Mouse (Mus musculus) embryonic facial prominence, embryonic 13.5 days (tissue): Measurements from ENCODE around the gene Hdac10. TPM values are rescaled to one million over a fixed set of nuclear protein-coding genes. Genes with fewer than 3 reads are reported as not detected.

ENCODE experiments used
- ATAC-seq: fragments of 200-750 bp; cut with Nextera tagmentation; 2 replicates; pipeline ENCODE4 v1.8.0; 2017; ENCODE audit warnings: low read depth; ENCODE audit not compliant: insufficient number of reproducible peaks, insufficient read depth, low FRiP score, low TSS enrichment
- H3K27ac ChIP-seq: fragments of 300-500 bp; sonication (generic); 2 replicates; pipeline ENCODE4 v1.5.1; 2015; ENCODE audit warnings: moderate library complexity, mild to moderate bottlenecking, inconsistent platforms
- H3K27me3 ChIP-seq: fragments of 300-500 bp; sonication (generic); 2 replicates; pipeline ENCODE4 v1.6.1; 2015; ENCODE audit warnings: mild to moderate bottlenecking, inconsistent platforms
- H3K36me3 ChIP-seq: fragments of 300-500 bp; sonication (generic); 2 replicates; pipeline ENCODE4 v1.6.1; 2015; ENCODE audit warnings: mild to moderate bottlenecking, inconsistent platforms
- H3K4me1 ChIP-seq: fragments of 300-500 bp; sonication (generic); 2 replicates; pipeline ENCODE4 v1.6.1; 2015; ENCODE audit warnings: inconsistent platforms
- H3K4me2 ChIP-seq: fragments of 300-500 bp; sonication (generic); 2 replicates; pipeline ENCODE4 v1.6.1; 2015; ENCODE audit warnings: moderate library complexity, mild to moderate bottlenecking, inconsistent platforms
- H3K4me3 ChIP-seq: fragments of 300-500 bp; sonication (generic); 2 replicates; pipeline ENCODE4 v1.5.1; 2015; ENCODE audit warnings: mild to moderate bottlenecking, inconsistent platforms
- H3K9ac ChIP-seq: fragments of 300-500 bp; sonication (generic); 2 replicates; pipeline ENCODE4 v1.6.1; 2015; ENCODE audit warnings: mild to moderate bottlenecking, inconsistent platforms
- H3K9me3 ChIP-seq: fragments of 300-500 bp; sonication (generic); 2 replicates; pipeline ENCODE4 v1.6.1; 2016; ENCODE audit warnings: inconsistent platforms
- WGBS: fragments of 180-500 bp; shearing (Covaris S2); methylation state at CpG from one replicate; pipeline ENCODE4 v1.1.7; 2015; ENCODE audit warnings: mixed read lengths; 5-methylcytosine and 5-hydroxymethylcytosine counted together
- polyA plus RNA-seq: library from polyadenylated mRNA; unstranded; fragments of >200 nt; fragmentation: Nextera tagmentation; extraction: Ambion mirVana; gene quantifications from 2 replicates; pipeline ENCODE4 v1.2.1, GENCODE M21; 2015

Gene Hdac10
- polyA plus RNA-seq, 1 experiment from 2014 or later, result 19.6 TPM

DNA sequence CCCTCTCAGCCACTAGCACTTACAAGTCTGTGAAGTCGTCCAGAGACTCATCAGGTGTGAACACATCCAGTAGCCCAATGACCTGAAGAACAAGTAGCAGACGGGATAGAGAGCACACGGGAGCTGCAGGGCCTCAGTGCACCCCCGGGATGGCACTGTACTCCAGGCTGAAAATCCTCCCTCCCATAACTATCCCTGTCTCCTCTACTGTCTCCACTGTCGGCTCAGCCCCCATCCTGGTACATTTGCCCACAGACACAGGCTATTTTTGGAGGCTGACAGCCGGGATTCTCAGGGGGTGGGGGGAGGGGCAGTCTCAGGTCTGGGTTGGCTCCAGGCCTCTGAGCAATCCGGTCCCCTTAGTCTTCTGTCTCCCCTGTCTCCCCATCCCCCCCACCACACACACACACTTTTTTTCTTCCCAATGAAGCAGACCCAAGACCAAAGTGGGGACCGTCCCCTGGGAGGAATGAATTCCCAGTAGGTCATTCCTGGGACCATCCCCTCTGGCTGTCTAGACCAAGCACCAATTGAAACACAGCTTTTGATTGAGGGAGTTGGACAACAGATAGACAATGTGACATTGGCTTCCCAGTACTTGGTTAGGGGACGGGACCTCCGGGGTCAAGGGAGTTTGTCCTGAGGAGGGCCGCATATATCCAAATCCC lies 9.0 kb upstream of the Hdac10 start:
- H3K4me2 ChIP-seq, result no peak overlapping the region
- 65% methylated on average over 11 of the region's 11 CpGs for WGBS
- peaks cover 21% of the 10 kb centered on the region for H3K4me1 ChIP-seq
- ATAC-seq, result no peak
- H3K27me3 ChIP-seq, result peaks cover 49% of the 10 kb centered on the region
- no peak overlapping the region for H3K9ac ChIP-seq
- H3K27ac ChIP-seq, result no peak overlapping the region
- no peak overlapping the region for H3K4me3 ChIP-seq
- H3K9me3 ChIP-seq, result no peaks in the 10 kb centered on the region
- H3K36me3 ChIP-seq, result no peaks in the 10 kb centered on the region

DNA sequence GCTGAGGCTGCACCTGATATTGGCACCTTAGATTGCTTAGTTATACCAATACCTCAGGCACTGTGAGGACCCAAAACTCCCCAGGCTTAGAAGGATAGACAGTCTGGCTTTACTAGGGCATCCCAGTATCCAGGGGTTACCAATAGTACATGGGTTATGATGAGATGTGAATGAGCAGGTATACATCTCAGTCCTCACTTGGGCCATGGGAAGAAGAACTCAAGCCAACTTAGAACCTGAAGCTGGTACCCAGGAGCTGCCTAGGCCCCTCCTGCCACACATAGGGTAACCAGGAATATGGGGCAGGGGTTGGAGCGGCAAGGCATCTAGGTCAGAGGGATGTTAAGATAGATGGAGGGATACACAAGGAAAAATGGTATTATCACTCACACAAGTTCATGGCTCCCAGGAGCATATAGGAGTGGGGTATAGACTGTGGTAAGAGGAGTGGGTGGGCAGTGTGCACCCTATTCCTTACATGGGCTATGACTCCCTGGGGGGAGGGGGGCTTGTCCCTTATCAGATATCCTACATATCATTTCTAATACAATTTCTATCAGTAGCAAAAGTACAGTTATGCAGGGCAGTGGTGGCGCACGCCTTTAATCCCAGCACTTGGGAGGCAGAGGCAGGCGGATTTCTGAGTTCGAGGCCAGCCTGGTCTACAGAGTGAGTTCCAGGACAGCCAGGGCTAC lies 8.1 kb upstream of the Hdac10 start:
- no peak overlapping the region for H3K4me3 ChIP-seq
- H3K4me2 ChIP-seq, result no peak overlapping the region
- ATAC-seq, result no peak
- no peaks in the 10 kb centered on the region for H3K9me3 ChIP-seq
- 96% methylated on average over 5 of the region's 5 CpGs for WGBS
- no peak overlapping the region for H3K27ac ChIP-seq
- no peaks in the 10 kb centered on the region for H3K36me3 ChIP-seq
- no peak overlapping the region for H3K9ac ChIP-seq
- H3K4me1 ChIP-seq, result peaks cover 21% of the 10 kb centered on the region
- H3K27me3 ChIP-seq, result peaks cover 40% of the 10 kb centered on the region

DNA sequence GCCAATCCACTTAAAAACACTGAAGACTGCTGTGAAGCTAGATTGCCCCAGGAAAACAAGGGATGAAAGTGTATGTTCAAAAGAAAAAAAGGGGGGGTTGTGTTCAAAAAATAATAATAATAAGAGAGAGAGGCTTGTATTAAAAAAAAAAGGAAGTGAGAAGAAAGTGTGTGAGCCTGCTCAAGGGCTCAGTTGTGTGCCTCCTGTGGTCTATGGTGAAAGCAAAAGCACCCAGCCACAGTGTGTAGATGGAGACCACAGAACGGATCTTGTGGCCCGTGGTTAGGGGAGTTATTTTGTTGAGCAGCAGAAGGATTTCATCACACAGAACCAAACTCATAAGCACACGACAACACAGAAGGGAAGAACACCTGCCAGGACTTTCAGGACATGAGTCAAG lies 2.8 kb upstream of the Hdac10 start:
- WGBS, result 86% methylated on average over 3 of the region's 3 CpGs
- ATAC-seq, result no peak
- Histone ChIP-seq H3K27me3 (no peaks in the 10 kb centered on the region), H3K4me3 (no peak overlapping the region), H3K9me3 (no peaks in the 10 kb centered on the region), H3K9ac (no peak overlapping the region), H3K4me2 (no peak overlapping the region), H3K27ac (no peak overlapping the region), H3K36me3 (no peaks in the 10 kb centered on the region), H3K4me1 (peaks cover 18% of the 10 kb centered on the region)

DNA sequence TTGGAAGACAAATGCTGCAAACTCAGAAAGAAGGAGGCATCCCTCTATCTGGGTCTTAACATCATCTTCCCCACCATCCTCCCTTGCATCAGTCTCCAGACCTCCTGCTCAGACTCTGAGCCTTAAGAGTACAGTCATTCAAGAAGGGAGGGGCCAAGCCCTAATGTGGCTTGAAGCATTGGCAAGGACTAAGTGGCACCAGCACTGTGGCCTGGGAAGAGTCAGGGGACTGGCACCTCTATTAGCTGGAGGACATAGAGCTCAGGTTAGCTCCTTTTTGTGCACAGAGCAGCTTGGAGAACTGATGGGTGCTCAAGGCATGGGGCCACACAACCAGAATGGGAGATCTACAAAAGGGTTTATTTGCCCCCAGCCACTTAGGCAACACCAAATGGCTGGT lies 1.7 kb upstream of the Hdac10 start:
- H3K9me3 ChIP-seq, result no peaks in the 10 kb centered on the region
- no peak overlapping the region for H3K27ac ChIP-seq
- ATAC-seq, result no peak
- H3K4me2 ChIP-seq, result no peak overlapping the region
- no peak overlapping the region for H3K9ac ChIP-seq
- no peak overlapping the region for H3K4me3 ChIP-seq
- peaks cover 18% of the 10 kb centered on the region for H3K4me1 ChIP-seq
- H3K27me3 ChIP-seq, result no peaks in the 10 kb centered on the region
- peaks cover 7% of the 10 kb centered on the region; the same call in 1 of the 2 replicates for H3K36me3 ChIP-seq

DNA sequence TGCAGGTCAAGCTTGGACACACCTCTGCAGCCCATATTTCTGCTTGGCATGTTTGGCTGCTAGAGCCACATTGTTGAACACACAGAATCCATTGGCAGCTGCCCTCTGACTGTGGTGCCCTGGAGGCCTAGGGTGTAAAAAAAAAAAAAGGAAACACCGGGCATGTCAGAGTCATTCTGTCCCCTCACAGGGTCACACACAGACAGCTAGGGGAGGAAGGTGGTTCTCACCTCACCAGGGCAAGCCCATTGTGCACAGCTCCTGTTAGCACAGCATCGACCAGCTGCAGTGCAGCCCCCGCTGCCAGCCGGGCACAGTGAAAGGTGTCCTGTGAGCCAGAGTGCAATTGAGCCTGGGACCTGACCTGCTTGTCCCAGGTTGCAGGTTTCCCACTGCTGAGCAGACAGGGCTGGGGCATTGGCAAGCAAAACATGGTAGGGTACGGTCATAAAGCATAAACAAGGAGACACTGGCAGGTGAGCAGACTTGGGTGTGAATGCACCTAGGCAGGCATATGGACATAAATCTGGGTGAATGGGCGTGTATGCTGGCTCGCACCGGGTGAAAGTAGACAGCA lies 1.0 kb downstream of the Hdac10 start:
- 87% methylated on average over 8 of the region's 8 CpGs for WGBS
- H3K27me3 ChIP-seq, result no peaks in the 10 kb centered on the region
- ATAC-seq, result no peak
- H3K27ac ChIP-seq, result no peak overlapping the region
- H3K4me3 ChIP-seq, result peak overlapping the region; percentile 62
- peak overlapping the region; percentile 88 for H3K4me2 ChIP-seq
- no peaks in the 10 kb centered on the region for H3K9me3 ChIP-seq
- H3K36me3 ChIP-seq, result peaks cover 11% of the 10 kb centered on the region; the same call in 1 of the 2 replicates
- peak overlapping the region; percentile 79 for H3K9ac ChIP-seq
- H3K4me1 ChIP-seq, result peaks cover 28% of the 10 kb centered on the region

DNA sequence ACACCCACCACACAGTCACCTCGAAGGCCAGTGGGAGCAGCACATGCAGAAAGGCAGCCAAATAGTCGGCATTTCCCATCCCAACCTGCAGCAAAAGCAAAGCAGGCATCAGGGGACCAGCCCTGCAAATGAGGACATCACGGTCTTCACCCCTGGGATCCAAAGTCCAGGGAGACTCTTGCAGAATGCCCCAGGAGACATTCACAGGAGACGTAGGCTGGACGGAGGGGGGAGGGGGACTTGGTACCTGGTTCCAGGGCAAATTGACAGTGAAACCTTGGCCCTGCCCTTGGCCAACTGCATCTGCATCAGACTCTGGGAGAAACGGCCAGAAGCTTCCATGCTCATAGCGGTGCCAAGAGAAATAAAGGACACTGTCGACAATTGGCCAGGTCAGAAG lies 1.9 kb downstream of the Hdac10 start:
- H3K4me3 ChIP-seq, result no peak overlapping the region
- H3K27ac ChIP-seq, result no peak overlapping the region
- peaks cover 36% of the 10 kb centered on the region for H3K4me1 ChIP-seq
- H3K9ac ChIP-seq, result no peak overlapping the region
- H3K36me3 ChIP-seq, result peaks cover 11% of the 10 kb centered on the region; the same call in 1 of the 2 replicates
- no peak for ATAC-seq
- no peaks in the 10 kb centered on the region for H3K9me3 ChIP-seq
- WGBS, result 85% methylated on average over 8 of the region's 8 CpGs
- H3K4me2 ChIP-seq, result no peak overlapping the region
- H3K27me3 ChIP-seq, result no peaks in the 10 kb centered on the region

DNA sequence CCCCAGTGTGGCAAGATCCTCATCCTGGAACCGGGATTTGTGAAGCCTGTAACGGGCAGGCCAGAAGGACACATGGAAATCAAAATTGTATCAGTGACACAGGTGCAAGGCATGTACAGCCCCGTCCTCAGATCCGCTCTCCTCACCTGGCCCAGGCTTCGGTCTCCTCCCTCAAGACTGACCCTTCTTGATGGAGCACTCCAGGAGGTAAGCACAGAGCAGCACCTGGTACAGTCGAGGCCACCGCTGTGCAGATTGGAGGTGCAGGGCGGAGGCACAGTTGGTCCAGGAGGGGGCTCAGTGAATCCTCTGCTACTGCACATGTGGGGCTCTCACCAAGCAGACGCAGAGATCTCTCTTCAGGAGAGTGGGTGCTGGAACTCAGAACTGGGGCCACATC lies 3.1 kb downstream of the Hdac10 start:
- WGBS, result 91% methylated on average over 9 of the region's 9 CpGs
- no peaks in the 10 kb centered on the region for H3K9me3 ChIP-seq
- H3K36me3 ChIP-seq, result peaks cover 16% of the 10 kb centered on the region; the same call in 1 of the 2 replicates
- ATAC-seq, result no peak
- no peak overlapping the region for H3K27ac ChIP-seq
- no peak overlapping the region for H3K9ac ChIP-seq
- H3K4me1 ChIP-seq, result peaks cover 46% of the 10 kb centered on the region
- no peak overlapping the region for H3K4me3 ChIP-seq
- no peak overlapping the region for H3K4me2 ChIP-seq
- H3K27me3 ChIP-seq, result no peaks in the 10 kb centered on the region

DNA sequence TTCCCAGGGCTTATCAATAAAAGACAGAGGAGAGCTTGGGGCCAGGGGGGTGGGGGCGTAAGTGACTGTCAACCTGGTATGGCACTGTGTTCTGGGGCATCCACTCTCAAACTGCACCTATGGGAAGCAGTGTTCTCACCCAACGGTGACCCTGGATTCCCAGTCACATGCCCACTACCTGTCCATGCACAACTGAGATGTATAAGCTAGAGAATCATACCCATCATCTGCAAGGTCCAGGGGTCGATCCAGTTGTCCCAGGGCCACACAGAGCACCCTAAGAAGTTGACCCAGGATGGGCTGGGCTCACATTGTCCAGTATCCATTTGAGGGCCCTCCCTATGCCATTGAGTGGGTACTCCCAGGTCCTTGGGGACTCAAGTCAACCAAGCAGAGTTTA lies 4.2 kb downstream of the Hdac10 start:
- 90% methylated on average over 3 of the region's 3 CpGs for WGBS
- Histone ChIP-seq H3K9ac (peak overlapping the region; percentile 91; the same call in 1 of the 2 replicates), H3K4me3 (no peak overlapping the region), H3K36me3 (peaks cover 25% of the 10 kb centered on the region; the same call in 1 of the 2 replicates), H3K4me2 (peak overlapping the region; percentile 95; the same call in 1 of the 2 replicates), H3K4me1 (peaks cover 55% of the 10 kb centered on the region), H3K27me3 (no peaks in the 10 kb centered on the region), H3K27ac (no peak overlapping the region; the same call in 1 of the 2 replicates), H3K9me3 (no peaks in the 10 kb centered on the region)
- ATAC-seq, result no peak

DNA sequence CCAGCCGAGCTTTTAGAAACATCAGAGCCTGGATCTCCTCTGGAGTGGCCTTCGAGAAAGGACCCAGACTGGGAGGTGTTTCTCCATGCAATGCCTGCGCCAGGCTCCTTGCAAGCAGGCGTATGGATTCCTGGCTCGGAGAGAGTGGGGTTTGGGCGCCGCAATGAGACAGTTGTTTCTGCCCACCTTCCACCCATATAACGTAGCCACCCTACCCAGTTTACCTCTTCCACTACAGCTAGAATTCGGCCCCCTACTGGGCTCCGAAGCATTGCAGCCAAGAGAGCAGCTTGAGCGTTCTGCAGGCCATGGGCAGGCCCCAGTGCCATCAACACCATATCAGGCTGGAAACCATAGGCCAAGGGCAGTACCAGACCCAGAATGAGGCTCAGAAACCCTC lies 4.9 kb downstream of the Hdac10 start:
- 23% methylated on average over 11 of the region's 11 CpGs for WGBS
- H3K27ac ChIP-seq, result peak overlapping the region; percentile 87

DNA sequence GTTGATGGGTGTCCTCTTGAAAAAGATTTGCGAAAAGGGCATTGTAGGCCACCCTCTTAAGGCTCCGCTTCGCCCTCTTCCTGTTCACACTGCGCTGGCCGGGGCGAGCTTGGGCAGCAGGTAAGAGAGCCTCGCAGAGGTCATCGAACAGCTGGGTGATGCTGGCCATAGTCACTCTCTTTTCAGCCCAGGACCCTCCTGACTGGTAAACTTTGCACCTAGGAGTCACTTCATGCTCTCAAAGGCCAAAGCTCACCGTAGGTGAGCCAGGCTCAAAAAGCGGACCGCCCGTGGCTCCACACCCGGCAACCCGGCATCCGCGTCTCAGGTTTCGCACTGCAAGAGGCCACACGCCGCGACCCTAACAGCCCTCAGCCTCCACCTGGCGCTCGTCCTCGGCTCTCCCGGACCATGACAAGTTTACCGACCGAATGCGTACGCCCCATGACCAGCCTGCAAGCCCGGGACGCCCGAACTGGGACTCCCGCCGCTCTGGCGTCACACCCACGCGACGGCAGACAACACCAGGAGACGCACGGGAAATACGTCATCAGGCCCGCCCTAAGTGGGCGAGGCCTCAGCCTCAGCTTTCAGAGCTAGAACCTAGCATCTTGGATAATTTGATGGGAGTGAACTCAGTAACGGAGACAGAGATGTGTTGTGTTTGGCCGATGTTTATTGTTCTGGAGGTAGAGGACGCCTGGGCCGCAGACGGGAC lies 5.7 kb downstream of the Hdac10 start, which contains the start of gene Tubgcp6:
Tubgcp6 (minus strand) TSS at position 464 of the 718 bp plus-strand sequence.
- peak within 1 kb of the TSS; percentile 91 for H3K9ac ChIP-seq
- peaks cover 45% of the 10 kb centered on the region for H3K4me1 ChIP-seq
- peak; percentile 83 for ATAC-seq

More for the DNA sequence above, 4.9 kb downstream of the Hdac10 start:
- Histone ChIP-seq H3K9me3 (no peaks in the 10 kb centered on the region), H3K4me2 (peak overlapping the region; percentile 95), H3K4me3 (peak overlapping the region; percentile 89), H3K4me1 (peaks cover 50% of the 10 kb centered on the region), H3K27me3 (no peaks in the 10 kb centered on the region), H3K9ac (peak overlapping the region; percentile 91), H3K36me3 (peaks cover 30% of the 10 kb centered on the region)
- no peak for ATAC-seq

DNA sequence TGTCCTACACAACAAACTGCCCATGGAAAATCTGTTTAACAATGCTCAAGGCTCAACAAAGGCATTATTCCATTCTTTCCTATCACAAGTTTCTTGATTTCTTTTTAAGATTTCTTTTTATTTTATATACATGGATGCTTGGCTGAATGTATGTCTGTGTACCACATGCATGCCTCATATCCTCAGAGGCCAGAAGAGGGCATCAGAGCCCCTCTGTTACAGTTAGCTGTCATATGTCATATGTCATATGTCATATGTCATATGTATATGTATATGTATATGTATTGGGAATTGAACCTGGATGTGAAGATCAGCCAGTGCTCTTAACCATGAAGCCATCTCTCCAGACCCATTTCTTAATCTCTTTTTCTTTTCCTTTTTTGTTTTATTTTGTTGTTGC lies 10.5 kb downstream of the Hdac10 start:
- no peak overlapping the region for H3K4me2 ChIP-seq
- ATAC-seq, result no peak

More for the DNA sequence above, 5.7 kb downstream of the Hdac10 start, which contains the start of gene Tubgcp6:
- Histone ChIP-seq H3K27me3 (no peaks in the 10 kb centered on the region), H3K4me3 (peak within 1 kb of the TSS; percentile 89), H3K36me3 (peaks cover 37% of the 10 kb centered on the region), H3K4me2 (peak within 1 kb of the TSS; percentile 95), H3K27ac (peak within 1 kb of the TSS; percentile 87), H3K9me3 (no peaks in the 10 kb centered on the region)
- WGBS, result under 1% methylated on average over 47 of the region's 47 CpGs

More for the DNA sequence above, 10.5 kb downstream of the Hdac10 start:
- Histone ChIP-seq H3K9ac (no peak overlapping the region), H3K4me3 (no peak overlapping the region), H3K4me1 (peaks cover 27% of the 10 kb centered on the region), H3K9me3 (no peaks in the 10 kb centered on the region), H3K27ac (no peak overlapping the region), H3K36me3 (peaks cover 64% of the 10 kb centered on the region), H3K27me3 (no peaks in the 10 kb centered on the region)
